Mouse (Mus musculus): ENCODE measurements around the gene Scd1.

DNA sequence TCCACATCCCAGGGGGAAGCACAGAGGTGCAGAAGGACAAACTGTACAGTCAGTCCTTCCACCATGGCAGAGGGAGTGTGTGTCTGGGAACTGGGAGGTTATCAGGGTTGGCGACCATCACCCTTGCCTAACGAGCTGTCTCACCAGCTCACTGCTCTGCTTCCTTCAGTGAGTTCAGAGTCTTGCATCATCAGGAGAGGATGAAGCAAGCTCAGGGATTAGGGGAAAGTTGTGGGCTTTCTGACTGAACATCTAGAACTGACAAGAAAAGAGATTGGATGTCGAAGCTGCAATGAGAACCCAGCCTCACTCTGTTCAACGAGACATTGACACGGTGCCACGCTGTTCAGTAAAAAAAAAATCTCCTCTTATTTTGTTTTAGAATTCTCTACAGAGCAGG lies 30.3 kb upstream of the Scd1 start:
- TF ChIP-seq RCOR1 (conservative IDR thresholded peaks at IDR 0.05; ENCODE audit: low read depth, low read length) (no peak), POLR2A (IDR thresholded peaks at IDR 0.05; ENCODE audit: low read depth, low read length) (no peak), EP300 (IDR thresholded peaks at IDR 0.05; ENCODE audit: low read length) (no peak), CTCF (conservative IDR thresholded peaks at IDR 0.05 in 1 of 2, IDR thresholded peaks at IDR 0.05 in 1 of 2; ENCODE audit: low read depth in 2 of 2, low read length in 2 of 2) (no peak), USF2 (conservative IDR thresholded peaks at IDR 0.05; ENCODE audit: low read depth, low read length) (no peak), BHLHE40 (IDR thresholded peaks at IDR 0.05; ENCODE audit: low read depth, low read length) (no peak), NRF1 (IDR thresholded peaks at IDR 0.05; ENCODE audit: low read depth, low read length) (no peak), MAZ (IDR thresholded peaks at IDR 0.05; ENCODE audit: low read depth, low read length) (no peak)
